Mouse (Mus musculus): ENCODE data around the gene Card9.

DNA sequence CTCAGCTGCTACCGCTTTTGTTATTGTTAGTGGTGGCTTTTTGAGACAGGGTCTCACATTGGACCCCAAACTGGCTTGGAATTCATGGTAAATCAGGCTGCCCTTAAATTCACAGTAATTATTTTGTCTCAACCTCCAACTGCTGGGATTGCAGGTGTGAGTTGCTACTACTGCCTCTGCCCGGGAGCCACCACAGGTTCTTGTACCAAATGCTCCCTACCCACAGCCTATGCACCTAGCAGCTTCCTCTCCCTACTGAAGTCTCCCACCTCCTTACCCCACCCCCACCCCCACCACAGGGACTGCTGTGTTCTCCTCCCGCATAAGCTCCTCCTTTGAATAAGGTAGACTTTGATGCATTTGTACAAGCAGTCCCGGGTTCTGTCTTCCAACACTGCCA is 4.5 kb downstream of the Card9 start:
- TF ChIP-seq CTCF (IDR thresholded peaks at IDR 0.05; ENCODE audit: extremely low read depth, insufficient read length, insufficient replicate concordance, low read depth, low read length): no peak
- no peak for TF ChIP-seq POLR2A (IDR thresholded peaks at IDR 0.05; ENCODE audit: low read depth, low read length)

All from small intestine, adult 2 months (tissue).